Mouse (Mus musculus) urinary bladder, postnatal 36 days (tissue): ENCODE data around the gene Kif23.

Source experiments
- DNase-seq, 2 experiments: peaks; one replicate each; pipeline ENCODE4 v3.0.0; 2022; ENCODE audit warnings: low spot score in 2 of 2, mixed read lengths in 1 of 2

Gene Kif23

GRCm38 (mm10) chr9:61906912-61907311, 39.7 kb downstream of the Kif23 start:
- peak in 1 of 2 experiments; percentile 42 for DNase-seq

- no peak for DNase-seq
Measured at GRCm38 (mm10) chr9:61905576-61905975, 41.0 kb downstream of the Kif23 start.

- peak; percentile 32 to 49 for DNase-seq
Measured at GRCm38 (mm10) chr9:61904201-61904600, 42.4 kb downstream of the Kif23 start.

GRCm38 (mm10) chr9:61902445-61902844, 44.1 kb downstream of the Kif23 start:
- no peak for DNase-seq

- no peak for DNase-seq
Measured at GRCm38 (mm10) chr9:61901574-61901973, 45.0 kb downstream of the Kif23 start.

GRCm38 (mm10) chr9:61899804-61900203, 46.8 kb downstream of the Kif23 start:
- peak; percentile 77 to 84 for DNase-seq

- peak; percentile 78 to 86 for DNase-seq
Measured at GRCm38 (mm10) chr9:61898401-61898800, 48.2 kb downstream of the Kif23 start.

GRCm38 (mm10) chr9:61895014-61895413, 51.6 kb downstream of the Kif23 start:
- peak; percentile 44 to 62 for DNase-seq

- no peak for DNase-seq
Measured at GRCm38 (mm10) chr9:61889855-61890254, 56.7 kb downstream of the Kif23 start.

- no peak for DNase-seq
Measured at GRCm38 (mm10) chr9:61887661-61888379, 58.8 kb downstream of the Kif23 start.

GRCm38 (mm10) chr9:61885964-61886363, 60.6 kb downstream of the Kif23 start:
- no peak for DNase-seq

- no peak for DNase-seq
Measured at GRCm38 (mm10) chr9:61884936-61885335, 61.6 kb downstream of the Kif23 start.

- DNase-seq = no peak
Measured at GRCm38 (mm10) chr9:61884375-61884774, 62.2 kb downstream of the Kif23 start.

- no peak for DNase-seq
Measured at GRCm38 (mm10) chr9:61882179-61882578, 64.4 kb downstream of the Kif23 start.

- DNase-seq = peak; percentile 32 to 55
Measured at GRCm38 (mm10) chr9:61878889-61879288, 67.7 kb downstream of the Kif23 start.

GRCm38 (mm10) chr9:61877373-61878112, 69.0 kb downstream of the Kif23 start:
- no peak for DNase-seq

- DNase-seq = no peak
Measured at GRCm38 (mm10) chr9:61873325-61873724, 73.2 kb downstream of the Kif23 start.

- no peak for DNase-seq
Measured at GRCm38 (mm10) chr9:61872246-61872941, 74.2 kb downstream of the Kif23 start.

- no peak for DNase-seq
Measured at GRCm38 (mm10) chr9:61871839-61872238, 74.7 kb downstream of the Kif23 start.

- DNase-seq = no peak
Measured at GRCm38 (mm10) chr9:61867659-61868058, 78.9 kb downstream of the Kif23 start.
